Mouse (Mus musculus) E14TG2a.4 (cell line): ENCODE results near the gene Rab1b.

Source experiments
- CTCF ChIP-seq: conservative IDR thresholded peaks from 2 replicates; pipeline ENCODE4 v1.5.1; 2014; ENCODE audit warnings: low read length
- NANOG ChIP-seq: IDR thresholded peaks from 2 replicates; pipeline ENCODE4 v1.6.1; 2014; ENCODE audit warnings: borderline replicate concordance, low read length, mixed read lengths
- POU5F1 ChIP-seq: IDR thresholded peaks from 2 replicates; pipeline ENCODE4 v1.6.1; 2014; ENCODE audit warnings: low read length, borderline replicate concordance

GRCm38 (mm10) chr19:5058801-5059771, 47.8 kb downstream of the Rab1b start:
- no peak for TF ChIP-seq CTCF
- no peak for TF ChIP-seq POU5F1
- TF ChIP-seq NANOG, result no peak
